Mouse (Mus musculus): ENCODE results near the gene Lcmt2.

Gene Lcmt2

GRCm38 (mm10) chr2:121119260-121119659, 21.2 kb downstream of the Lcmt2 start:
- no peak for DNase-seq (ENCODE audit: low spot score in 2 of 2)

DNA sequence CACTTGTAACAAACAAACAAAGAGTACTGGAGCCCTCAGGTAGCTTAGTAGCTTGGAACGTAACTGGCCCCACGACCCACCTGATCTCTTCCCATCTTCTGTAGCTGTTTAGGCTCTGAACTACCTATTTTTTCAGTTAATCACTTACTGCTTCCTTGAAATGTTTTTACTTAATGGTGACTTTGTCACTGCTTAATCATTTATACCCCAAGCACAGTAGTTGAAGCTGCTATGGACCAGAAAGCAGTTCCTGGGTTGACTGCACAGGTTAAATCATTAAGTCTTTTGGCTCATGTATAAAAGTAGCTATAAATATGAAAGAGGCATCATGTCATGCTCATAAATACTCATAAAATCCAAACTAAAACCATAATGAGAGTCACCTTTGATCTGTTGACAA, 25.0 kb downstream of the Lcmt2 start:
- DNase-seq (ENCODE audit: low spot score in 2 of 2): no peak

DNA sequence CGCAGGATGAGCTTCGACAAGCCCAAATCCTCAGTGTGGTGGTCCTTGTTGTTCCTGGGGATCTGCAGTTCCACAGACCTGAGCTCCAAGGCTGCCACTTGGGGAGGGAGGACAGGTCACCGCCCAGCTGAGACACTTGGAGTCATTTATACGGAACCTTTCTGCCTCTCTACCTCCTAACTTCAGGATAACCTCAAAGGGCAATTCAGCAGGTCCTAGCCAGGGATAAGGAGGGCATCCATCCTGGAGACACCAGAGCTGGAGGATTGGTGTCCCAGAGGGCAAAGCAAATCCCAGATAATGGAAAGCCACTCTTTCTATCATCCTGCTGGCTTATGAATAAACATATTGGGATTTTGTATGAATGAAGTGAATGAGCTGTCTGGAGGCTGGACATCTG, 30.8 kb downstream of the Lcmt2 start, which contains the start of gene Tgm7:
TSS of gene Tgm7 (minus strand) at position 101 of the 400 bp plus-strand sequence.
- DNase-seq (ENCODE audit: low spot score in 2 of 2): no peak

- no peak for DNase-seq (ENCODE audit: low spot score in 2 of 2)
Measured at GRCm38 (mm10) chr2:121105940-121106339, 34.5 kb downstream of the Lcmt2 start.

- DNase-seq (ENCODE audit: low spot score in 2 of 2): peak; percentile 79 to 84
Measured at GRCm38 (mm10) chr2:121102051-121102450, 38.4 kb downstream of the Lcmt2 start.

DNA sequence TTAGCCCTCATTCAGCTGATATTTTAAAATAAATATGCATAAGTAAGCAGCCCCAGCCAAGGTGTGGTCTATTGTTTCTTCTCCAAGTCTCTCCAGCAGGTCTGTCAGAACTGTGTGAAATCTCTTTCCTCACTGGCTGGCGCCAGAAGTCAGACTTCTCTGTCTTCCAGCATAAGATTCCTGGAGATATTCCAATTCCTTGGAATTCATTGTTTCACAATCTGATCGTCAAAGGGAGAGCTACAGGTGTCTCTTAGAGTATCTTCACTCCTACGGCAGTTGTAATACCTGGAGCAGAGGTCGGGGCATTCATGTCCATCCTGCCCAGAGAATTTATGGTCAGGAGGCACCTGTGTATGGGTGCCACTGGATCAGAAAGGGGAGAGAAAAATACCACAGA, 50.7 kb downstream of the Lcmt2 start:
- DNase-seq (ENCODE audit: low spot score in 2 of 2): no peak

DNA sequence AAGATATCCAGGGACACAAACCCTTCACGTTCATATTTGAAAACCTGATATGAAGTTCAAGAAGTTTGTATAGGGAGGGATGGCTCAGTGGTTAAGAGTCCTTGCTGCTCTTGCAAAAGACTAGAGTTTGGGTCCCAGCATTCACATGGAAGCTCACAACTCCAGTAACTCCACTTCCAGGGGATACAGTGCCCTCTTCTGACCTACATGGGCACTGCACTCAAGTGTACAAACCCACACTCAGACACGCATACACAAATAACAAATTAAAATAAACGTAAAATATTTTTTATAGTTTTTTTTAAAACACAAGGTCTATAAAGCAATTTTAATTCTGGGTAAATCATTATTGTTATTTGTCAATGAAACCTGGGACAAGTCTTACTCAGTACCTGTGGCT, 51.9 kb downstream of the Lcmt2 start:
- no peak for DNase-seq (ENCODE audit: low spot score in 2 of 2)

DNA sequence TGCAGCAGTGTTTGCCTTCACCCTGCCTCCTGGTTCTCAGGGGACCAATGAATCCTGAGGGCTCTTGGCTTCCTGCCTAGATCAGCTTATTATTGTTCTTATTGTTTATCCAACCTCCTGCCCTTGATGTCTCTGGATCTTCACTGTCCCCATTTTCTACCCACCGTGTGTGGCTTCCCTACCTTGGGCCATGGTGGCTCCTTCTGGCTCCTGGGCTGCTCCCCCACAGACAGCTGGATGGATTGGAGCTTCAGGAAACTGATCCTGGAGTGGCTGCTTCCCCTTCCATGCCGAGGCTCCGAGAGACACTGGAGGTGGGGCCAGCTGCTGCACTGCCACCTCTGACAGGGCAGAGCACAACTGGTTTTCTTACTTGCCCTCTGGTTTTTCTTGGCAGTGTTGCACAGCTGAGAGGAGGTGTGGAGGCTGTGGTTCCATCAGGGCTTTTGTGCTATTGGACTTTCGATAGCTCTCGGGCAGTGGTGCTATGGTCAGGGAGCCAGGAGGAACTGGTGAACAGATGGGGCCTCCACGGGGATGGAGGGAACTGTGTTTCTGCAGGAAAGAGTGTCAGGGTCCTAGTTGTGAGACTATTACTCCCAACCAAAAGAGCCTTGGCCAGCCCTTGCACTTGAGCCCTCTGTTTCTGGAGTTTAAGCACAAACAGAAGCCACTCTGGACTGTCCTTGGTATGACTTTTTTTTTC, 54.8 kb downstream of the Lcmt2 start, which contains the start of gene Tgm5:
TSS of gene Tgm5 (minus strand) at position 362 of the 706 bp plus-strand sequence.
- DNase-seq (ENCODE audit: low spot score in 2 of 2): no peak

- DNase-seq (ENCODE audit: low spot score in 2 of 2): no peak
Measured at GRCm38 (mm10) chr2:121082626-121083025, 57.8 kb downstream of the Lcmt2 start.
